Mouse (Mus musculus): ENCODE data around the gene Cwc27. TPM values are rescaled to one million over a fixed set of nuclear protein-coding genes. Genes with fewer than 3 reads are reported as not detected.

Cwc27 gene
- polyA plus RNA-seq, 1 experiment, result 4.3 TPM

DNA sequence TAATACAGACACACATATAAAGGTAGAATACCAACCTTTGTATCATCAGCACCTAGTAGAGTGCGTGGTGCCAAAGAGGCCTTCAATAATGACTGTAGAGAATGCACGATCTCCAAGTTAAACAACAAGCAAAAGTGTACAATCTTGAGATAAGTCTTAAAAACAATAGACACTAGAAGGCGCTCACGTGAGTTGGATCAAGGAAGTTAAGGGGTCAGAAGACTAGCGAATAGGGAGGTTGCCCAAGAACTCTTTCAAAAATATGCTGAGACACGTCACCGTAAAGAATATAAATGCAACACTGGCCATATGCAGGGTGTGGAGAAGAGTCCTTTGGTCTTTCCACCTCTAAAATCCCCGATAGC, 690 bp downstream of the Cwc27 start:
- peak overlapping the region; percentile 91 for H3K4me3 ChIP-seq (ENCODE audit: insufficient read depth, low read depth, low read length)
- 5% methylated on average over 8 of the region's 8 CpGs for WGBS
- TF ChIP-seq CTCF (conservative IDR thresholded peaks at IDR 0.05; ENCODE audit: insufficient read depth, insufficient read length, low read depth, low read length), result no peak
- no peak for TF ChIP-seq POLR2A (IDR thresholded peaks at IDR 0.05; ENCODE audit: low read depth, low read length)
- no peaks in the 10 kb centered on the region for H3K36me3 ChIP-seq (ENCODE audit: control insufficient read depth, insufficient read depth, low read length)
- peaks cover 6% of the 10 kb centered on the region; the same call in 1 of the 2 replicates for H3K4me1 ChIP-seq (ENCODE audit: control insufficient read depth, insufficient read depth, low read length)
- no peak overlapping the region for H3K27ac ChIP-seq (ENCODE audit: insufficient read depth, low read depth, low read length)
- no peaks in the 10 kb centered on the region for H3K27me3 ChIP-seq (replicated peaks; ENCODE audit: control insufficient read depth, insufficient read depth, low read length)
- DNase-seq, result peak; percentile 52

GRCm38 (mm10) chr13:104805681-104806080, 11.3 kb downstream of the Cwc27 start:
- TF ChIP-seq POLR2A (IDR thresholded peaks at IDR 0.05; ENCODE audit: low read depth, low read length), result no peak
- 0 out of 2 replicates have a peak, but pooled peaks have one; percentile 2 for TF ChIP-seq CTCF (conservative IDR thresholded peaks at IDR 0.05; ENCODE audit: insufficient read depth, insufficient read length, low read depth, low read length)
- peak; percentile 44 for DNase-seq
- H3K27me3 ChIP-seq (replicated peaks; ENCODE audit: control insufficient read depth, insufficient read depth, low read length), result no peaks in the 10 kb centered on the region; the same call in 1 of the 2 replicates
- no peaks in the 10 kb centered on the region for H3K4me1 ChIP-seq (ENCODE audit: control insufficient read depth, insufficient read depth, low read length)
- H3K27ac ChIP-seq (ENCODE audit: insufficient read depth, low read depth, low read length), result no peak overlapping the region
- peaks cover 2% of the 10 kb centered on the region; the same call in 1 of the 2 replicates for H3K36me3 ChIP-seq (ENCODE audit: control insufficient read depth, insufficient read depth, low read length)
- WGBS, result 40% methylated on average over 3 of the region's 3 CpGs
- H3K4me3 ChIP-seq (ENCODE audit: insufficient read depth, low read depth, low read length), result no peak overlapping the region

- WGBS, result 52% methylated on average over 7 of the region's 7 CpGs
- TF ChIP-seq CTCF (conservative IDR thresholded peaks at IDR 0.05; ENCODE audit: insufficient read depth, insufficient read length, low read depth, low read length) (no peak), POLR2A (IDR thresholded peaks at IDR 0.05; ENCODE audit: low read depth, low read length) (no peak)
- Histone ChIP-seq H3K27ac (ENCODE audit: insufficient read depth, low read depth, low read length) (no peak overlapping the region), H3K4me3 (ENCODE audit: insufficient read depth, low read depth, low read length) (no peak overlapping the region), H3K27me3 (replicated peaks; ENCODE audit: control insufficient read depth, insufficient read depth, low read length) (no peaks in the 10 kb centered on the region), H3K4me1 (ENCODE audit: control insufficient read depth, insufficient read depth, low read length) (0 out of 2 replicates have a peak, but pooled peaks cover 4% of the 10 kb centered on the region), H3K36me3 (ENCODE audit: control insufficient read depth, insufficient read depth, low read length) (peaks cover 1% of the 10 kb centered on the region)
- no peak for DNase-seq
These were observed 17.3 kb downstream of the Cwc27 start for GRCm38 (mm10) chr13:104799566-104800182.

DNA sequence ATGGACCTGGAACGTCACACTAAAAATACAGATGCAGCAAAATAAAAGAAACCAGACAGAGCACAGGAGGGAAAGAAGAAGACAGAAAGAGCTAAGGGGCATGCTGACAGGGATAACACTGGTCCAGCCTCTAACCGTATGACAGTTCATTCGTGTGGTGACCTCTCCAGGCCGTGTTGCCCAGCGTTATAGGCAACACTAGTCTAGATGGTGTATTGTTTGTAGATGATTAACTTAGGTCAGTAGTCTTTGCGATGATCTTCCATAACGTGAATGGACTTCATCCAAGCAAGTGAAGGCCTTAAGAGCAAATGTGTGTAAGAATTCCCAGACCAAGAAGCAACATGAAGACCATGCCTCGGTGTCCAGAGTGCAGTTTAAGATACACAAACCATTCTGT, 17.9 kb downstream of the Cwc27 start:
- H3K4me3 ChIP-seq (ENCODE audit: insufficient read depth, low read depth, low read length), result no peak overlapping the region
- 52% methylated on average over 8 of the region's 8 CpGs for WGBS
- TF ChIP-seq POLR2A (IDR thresholded peaks at IDR 0.05; ENCODE audit: low read depth, low read length), result no peak
- no peak for TF ChIP-seq CTCF (conservative IDR thresholded peaks at IDR 0.05; ENCODE audit: insufficient read depth, insufficient read length, low read depth, low read length)
- no peak for DNase-seq
- H3K4me1 ChIP-seq (ENCODE audit: control insufficient read depth, insufficient read depth, low read length), result 0 out of 2 replicates have a peak, but pooled peaks cover 4% of the 10 kb centered on the region
- H3K36me3 ChIP-seq (ENCODE audit: control insufficient read depth, insufficient read depth, low read length), result peaks cover 1% of the 10 kb centered on the region
- no peak overlapping the region for H3K27ac ChIP-seq (ENCODE audit: insufficient read depth, low read depth, low read length)
- no peaks in the 10 kb centered on the region for H3K27me3 ChIP-seq (replicated peaks; ENCODE audit: control insufficient read depth, insufficient read depth, low read length)

GRCm38 (mm10) chr13:104794421-104794820, 22.5 kb downstream of the Cwc27 start:
- H3K36me3 ChIP-seq (ENCODE audit: control insufficient read depth, insufficient read depth, low read length), result peaks cover 1% of the 10 kb centered on the region
- no peak overlapping the region for H3K27ac ChIP-seq (ENCODE audit: insufficient read depth, low read depth, low read length)
- H3K4me3 ChIP-seq (ENCODE audit: insufficient read depth, low read depth, low read length), result no peak overlapping the region
- TF ChIP-seq POLR2A (IDR thresholded peaks at IDR 0.05; ENCODE audit: low read depth, low read length), result no peak
- TF ChIP-seq CTCF (conservative IDR thresholded peaks at IDR 0.05; ENCODE audit: insufficient read depth, insufficient read length, low read depth, low read length), result no peak
- no peak for DNase-seq
- 0 out of 2 replicates have a peak, but pooled peaks cover 4% of the 10 kb centered on the region for H3K4me1 ChIP-seq (ENCODE audit: control insufficient read depth, insufficient read depth, low read length)
- WGBS, result 86% methylated on average over 3 of the region's 3 CpGs
- no peaks in the 10 kb centered on the region for H3K27me3 ChIP-seq (replicated peaks; ENCODE audit: control insufficient read depth, insufficient read depth, low read length)

- Histone ChIP-seq H3K27me3 (replicated peaks; ENCODE audit: control insufficient read depth, insufficient read depth, low read length) (no peaks in the 10 kb centered on the region), H3K36me3 (ENCODE audit: control insufficient read depth, insufficient read depth, low read length) (peaks cover 1% of the 10 kb centered on the region), H3K4me1 (ENCODE audit: control insufficient read depth, insufficient read depth, low read length) (no peaks in the 10 kb centered on the region), H3K27ac (ENCODE audit: insufficient read depth, low read depth, low read length) (no peak within 1 kb of the TSS), H3K4me3 (ENCODE audit: insufficient read depth, low read depth, low read length) (no peak within 1 kb of the TSS)
- TF ChIP-seq CTCF (conservative IDR thresholded peaks at IDR 0.05; ENCODE audit: insufficient read depth, insufficient read length, low read depth, low read length) (no peak), POLR2A (IDR thresholded peaks at IDR 0.05; ENCODE audit: low read depth, low read length) (no peak)
- no peak for DNase-seq
- 79% methylated on average over 11 of the region's 11 CpGs for WGBS
These were observed 24.8 kb downstream of the Cwc27 start, which contains the start of gene Srek1ip1 for GRCm38 (mm10) chr13:104792184-104792583. TSS of gene Srek1ip1 (plus strand) at chr13:104792484.

GRCm38 (mm10) chr13:104789663-104790062, 27.3 kb downstream of the Cwc27 start:
- 6% methylated on average over 2 of the region's 2 CpGs for WGBS
- Histone ChIP-seq H3K4me1 (ENCODE audit: control insufficient read depth, insufficient read depth, low read length) (no peaks in the 10 kb centered on the region), H3K27ac (ENCODE audit: insufficient read depth, low read depth, low read length) (no peak overlapping the region), H3K4me3 (ENCODE audit: insufficient read depth, low read depth, low read length) (no peak overlapping the region), H3K36me3 (ENCODE audit: control insufficient read depth, insufficient read depth, low read length) (no peaks in the 10 kb centered on the region; the same call in 1 of the 2 replicates), H3K27me3 (replicated peaks; ENCODE audit: control insufficient read depth, insufficient read depth, low read length) (no peaks in the 10 kb centered on the region)
- peak; percentile 59 for DNase-seq
- no peak for TF ChIP-seq CTCF (conservative IDR thresholded peaks at IDR 0.05; ENCODE audit: insufficient read depth, insufficient read length, low read depth, low read length)
- no peak for TF ChIP-seq POLR2A (IDR thresholded peaks at IDR 0.05; ENCODE audit: low read depth, low read length)

Data from kidney, adult 2 months (tissue).